Comparison of ENCODE assay signal across 9 mouse cellular contexts in the genomic region with DNA sequence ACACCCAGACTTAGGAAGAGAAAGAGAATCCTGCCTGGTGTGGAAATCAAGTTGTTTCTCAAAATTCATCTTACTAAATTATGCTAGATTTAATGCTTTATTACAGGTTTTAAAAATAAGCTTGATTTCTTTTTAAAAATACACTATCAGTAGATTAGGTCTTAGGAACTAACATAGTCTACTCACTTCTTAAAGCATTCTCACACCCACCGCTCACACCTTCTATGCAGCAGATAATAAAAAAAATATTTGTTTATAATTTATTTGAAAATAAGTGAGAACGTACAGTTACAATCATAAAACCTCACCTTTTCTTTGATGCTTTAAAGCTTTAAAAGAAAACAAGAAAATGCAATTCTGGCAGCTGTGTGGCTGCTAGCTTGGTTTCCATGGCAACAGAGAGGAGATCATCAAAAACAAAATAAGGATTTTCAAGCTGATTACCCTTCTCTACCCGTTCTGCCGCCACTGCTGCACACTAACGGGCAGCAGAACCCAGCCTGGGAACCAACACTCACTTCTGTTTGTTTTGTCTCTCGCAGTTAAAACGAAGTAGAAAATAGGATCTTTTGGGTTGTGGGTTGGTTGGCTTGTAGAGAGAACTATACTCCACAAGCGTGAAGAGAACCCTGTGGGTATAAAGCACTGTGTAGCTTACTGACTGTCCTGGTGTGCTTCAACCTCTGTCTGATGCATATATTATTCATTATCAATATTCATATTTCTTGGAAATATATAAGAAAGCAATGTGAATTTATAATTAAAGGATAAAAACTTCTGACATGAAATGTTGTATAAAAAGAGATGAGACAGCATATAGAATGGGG. TPM values are rescaled to one million over a fixed set of nuclear protein-coding genes. Genes with fewer than 3 reads are reported as not detected.
DNase-seq lines count a peak whose midpoint lies in the region; ATAC-seq lines count a peak whose summit lies in the region.
"Had no signal": no experiment of that assay in that cellular context is flagged by ENCODE, and none has a peak within 500 bp of the region (broad histone marks: within the 10 kb centered on the region; RNA-seq: fewer than 3 reads in every experiment).

No protein-coding gene starts in this region.

- no peak overlapping the region for H3K4me2 ChIP-seq in embryonic facial prominence, embryonic 14.5 days (ENCODE audit: low read depth, low read length)

- peak; percentile 22 for DNase-seq in right cerebral cortex, adult 18-20 months
- DNase-seq in right cerebral cortex, postnatal 14 days = no peak
- DNase-seq in embryonic facial prominence, embryonic 14.5 days (ENCODE audit: low spot score) = peak; percentile 33
- no peak for DNase-seq in midbrain, embryonic 10.5 days (ENCODE audit: low spot score)
- DNase-seq in splenic B cell, adult 2 months (ENCODE audit: low read depth, low spot score) = peak; percentile 73
- DNase-seq in heart, embryonic 10.5 days (ENCODE audit: low spot score) = no peak
- DNase-seq: thymus, postnatal 36 days had no signal

- WGBS in embryonic facial prominence, embryonic 14.5 days = 54% methylated on average over 8 of the region's 8 CpGs
- WGBS in midbrain, embryonic 10.5 days = 31% methylated on average over 8 of the region's 8 CpGs
- WGBS in heart, embryonic 10.5 days = 71% methylated on average over 8 of the region's 8 CpGs

- no peak overlapping the region for H3K27ac ChIP-seq in embryonic facial prominence, embryonic 14.5 days (replicated peaks; ENCODE audit: low read depth, low read length)
- H3K27ac ChIP-seq in midbrain, embryonic 10.5 days (replicated peaks) = peak overlapping the region; percentile 57
- H3K27ac ChIP-seq in heart, embryonic 10.5 days = no peak overlapping the region
- H3K27ac ChIP-seq: macrophage had no signal

- H3K4me3 ChIP-seq in embryonic facial prominence, embryonic 14.5 days (ENCODE audit: low read depth, low read length) = no peak overlapping the region
- peak overlapping the region; percentile 27 for H3K4me3 ChIP-seq in midbrain, embryonic 10.5 days
- no peak overlapping the region for H3K4me3 ChIP-seq in heart, embryonic 10.5 days

- H3K9me3 ChIP-seq in embryonic facial prominence, embryonic 14.5 days (ENCODE audit: control insufficient read depth, low read length) = no peaks in the 10 kb centered on the region
- no peaks in the 10 kb centered on the region for H3K9me3 ChIP-seq in midbrain, embryonic 10.5 days (replicated peaks)
- no peaks in the 10 kb centered on the region for H3K9me3 ChIP-seq in heart, embryonic 10.5 days

- ATAC-seq in embryonic facial prominence, embryonic 14.5 days (ENCODE audit: low read depth) = no peak
- no peak for ATAC-seq in erythroblast, adult 5-6 weeks (replicated peaks; ENCODE audit: low FRiP score, poor library complexity, severe bottlenecking)

- H3K36me3 ChIP-seq in embryonic facial prominence, embryonic 14.5 days (ENCODE audit: control insufficient read depth, insufficient read depth, low read length) = no peaks in the 10 kb centered on the region
- no peaks in the 10 kb centered on the region for H3K36me3 ChIP-seq in midbrain, embryonic 10.5 days
- no peaks in the 10 kb centered on the region for H3K36me3 ChIP-seq in splenic B cell, adult 2 months (ENCODE audit: control insufficient read depth, insufficient read depth, low read length, poor library complexity, severe bottlenecking)
- no peaks in the 10 kb centered on the region for H3K36me3 ChIP-seq in heart, embryonic 10.5 days

- no peaks in the 10 kb centered on the region for H3K27me3 ChIP-seq in embryonic facial prominence, embryonic 14.5 days (replicated peaks; ENCODE audit: control insufficient read depth, insufficient read depth, low read length)
- H3K27me3 ChIP-seq in midbrain, embryonic 10.5 days (ENCODE audit: low read depth, poor library complexity, severe bottlenecking) = no peaks in the 10 kb centered on the region
- H3K27me3 ChIP-seq in splenic B cell, adult 2 months (ENCODE audit: control insufficient read depth, insufficient read depth, low read length, poor library complexity, severe bottlenecking) = no peaks in the 10 kb centered on the region
- no peaks in the 10 kb centered on the region for H3K27me3 ChIP-seq in heart, embryonic 10.5 days (ENCODE audit: insufficient read depth, poor library complexity, severe bottlenecking)

- H3K9ac ChIP-seq in embryonic facial prominence, embryonic 14.5 days (ENCODE audit: low read depth, low read length) = no peak overlapping the region

- no peaks in the 10 kb centered on the region for H3K4me1 ChIP-seq in embryonic facial prominence, embryonic 14.5 days (ENCODE audit: control insufficient read depth, insufficient read depth, low read length)
- H3K4me1 ChIP-seq in midbrain, embryonic 10.5 days = peaks cover 17% of the 10 kb centered on the region
- H3K4me1 ChIP-seq in heart, embryonic 10.5 days = no peaks in the 10 kb centered on the region

RNA-seq across cellular contexts. Expression of gene Pgap1, which starts 21.1 kb away (rescaled TPM):
- polyA plus RNA-seq in embryonic facial prominence, embryonic 14.5 days (2014; fragmentation: Nextera tagmentation; extraction: Ambion mirVana) = 6.0 and 6.7 TPM in 2 replicates
- polyA plus RNA-seq in midbrain, embryonic 10.5 days (2016; fragmentation: Nextera tagmentation; extraction: Ambion mirVana) = 8.0 and 11.9 TPM in 2 replicates
- 4.9 and 7.1 TPM in 2 replicates for polyA plus RNA-seq in heart, embryonic 10.5 days (2016; fragmentation: Nextera tagmentation; extraction: Ambion mirVana)
- total RNA-seq in erythroblast, adult 5-6 weeks (2015; ENCODE audit: low replicate concordance) = 0.42 and 4.8 TPM in 2 replicates
- 2.4 and 3.3 TPM in 2 replicates for total RNA-seq in erythroblast, adult 5-6 weeks (2017; ENCODE audit: low replicate concordance)

Comparison
In these comparisons a context has a peak if more than half of its experiments do, and no peak if none do; other contexts are left out.
1. DNase-seq: peak in right cerebral cortex, adult 18-20 months (single experiment), embryonic facial prominence, embryonic 14.5 days (single experiment) and splenic B cell, adult 2 months (single experiment); none in right cerebral cortex, postnatal 14 days (single experiment), midbrain, embryonic 10.5 days (single experiment) and heart, embryonic 10.5 days (single experiment).